Mouse (Mus musculus): Measurements from ENCODE around the gene U2af2.
"Not testable (repeated sequence)": the region's sequence is repeated elsewhere in the genome, so short reads cannot be mapped to it uniquely, and the experiment has no call there.

The U2af2 gene

GRCm38 (mm10) chr7:5076931-5077330 is 15.0 kb downstream of the U2af2 start:
- no peak for DNase-seq

- DNase-seq: not testable (repeated sequence)
These were observed 17.5 kb downstream of the U2af2 start for GRCm38 (mm10) chr7:5079365-5080009.

- peak; percentile 97 to 98 for DNase-seq
These were observed 18.2 kb downstream of the U2af2 start, which contains the start of gene Epn1 for GRCm38 (mm10) chr7:5080010-5080751. TSS of gene Epn1 (plus strand) at chr7:5080235.

- DNase-seq: no peak
These were observed 18.9 kb downstream of the U2af2 start for GRCm38 (mm10) chr7:5080815-5081214.

- DNase-seq: no peak
These were observed 19.3 kb downstream of the U2af2 start for GRCm38 (mm10) chr7:5081241-5081640.

GRCm38 (mm10) chr7:5081939-5082338 is 20.0 kb downstream of the U2af2 start:
- no peak for DNase-seq

GRCm38 (mm10) chr7:5083325-5084105 is 21.6 kb downstream of the U2af2 start:
- DNase-seq: peak in 1 of 2 experiments; percentile 23

GRCm38 (mm10) chr7:5085512-5085911 is 23.6 kb downstream of the U2af2 start:
- no peak for DNase-seq

- DNase-seq: no peak
These were observed 25.0 kb downstream of the U2af2 start for GRCm38 (mm10) chr7:5086921-5087440.

GRCm38 (mm10) chr7:5087886-5088285 is 25.9 kb downstream of the U2af2 start:
- no peak for DNase-seq

- no peak for DNase-seq
These were observed 27.9 kb downstream of the U2af2 start for GRCm38 (mm10) chr7:5089853-5090252.

GRCm38 (mm10) chr7:5091008-5091728 is 29.2 kb downstream of the U2af2 start:
- DNase-seq: no peak

GRCm38 (mm10) chr7:5092381-5092780 is 30.4 kb downstream of the U2af2 start:
- no peak for DNase-seq

- no peak for DNase-seq
These were observed 31.0 kb downstream of the U2af2 start for GRCm38 (mm10) chr7:5092831-5093510.

GRCm38 (mm10) chr7:5098769-5099168 is 36.8 kb downstream of the U2af2 start:
- DNase-seq: no peak

- no peak for DNase-seq
These were observed 37.9 kb downstream of the U2af2 start for GRCm38 (mm10) chr7:5099796-5100195.

GRCm38 (mm10) chr7:5101066-5101663 is 39.2 kb downstream of the U2af2 start:
- peak; percentile 28 to 45 for DNase-seq

- DNase-seq: no peak
These were observed 40.6 kb downstream of the U2af2 start for GRCm38 (mm10) chr7:5102564-5102963.

- no peak for DNase-seq
These were observed 46.3 kb downstream of the U2af2 start for GRCm38 (mm10) chr7:5108272-5108671.

GRCm38 (mm10) chr7:5109301-5109700 is 47.4 kb downstream of the U2af2 start:
- DNase-seq: no peak

GRCm38 (mm10) chr7:5112701-5113100 is 50.8 kb downstream of the U2af2 start:
- no peak for DNase-seq

- DNase-seq: no peak
These were observed 54.9 kb downstream of the U2af2 start, which contains the start of gene Rfpl4 for GRCm38 (mm10) chr7:5116850-5117249. TSS of gene Rfpl4 (minus strand) at chr7:5116950.

Measured in lung, adult 18-20 months (tissue).